Mouse (Mus musculus) neutrophil, adult 5-6 weeks (primary cell): Measurements from ENCODE around the gene Cacng6. TPM values are rescaled to one million over a fixed set of nuclear protein-coding genes. Genes with fewer than 3 reads are reported as not detected.
"Not testable (repeated sequence)": the region's sequence is repeated elsewhere in the genome, so short reads cannot be mapped to it uniquely, and the experiment has no call there.

Source experiments
- ATAC-seq: fragments of 151-379, 151-347 bp; 2 replicates; pipeline ENCODE4 v1.8.0; 2017; ENCODE audit warnings: mild to moderate bottlenecking, moderate TSS enrichment; ENCODE audit not compliant: insufficient number of reproducible peaks, poor library complexity, low FRiP score, severe bottlenecking; ENCODE audit errors: extremely low read depth
- total RNA-seq: library from RNA; stranded (forward); fragments of 200-1000 nt; gene quantifications from 2 replicates; pipeline ENCODE4 v1.2.3, GENCODE M21; 2017

The Cacng6 gene
- total RNA-seq, result not detected in 2 replicates

DNA sequence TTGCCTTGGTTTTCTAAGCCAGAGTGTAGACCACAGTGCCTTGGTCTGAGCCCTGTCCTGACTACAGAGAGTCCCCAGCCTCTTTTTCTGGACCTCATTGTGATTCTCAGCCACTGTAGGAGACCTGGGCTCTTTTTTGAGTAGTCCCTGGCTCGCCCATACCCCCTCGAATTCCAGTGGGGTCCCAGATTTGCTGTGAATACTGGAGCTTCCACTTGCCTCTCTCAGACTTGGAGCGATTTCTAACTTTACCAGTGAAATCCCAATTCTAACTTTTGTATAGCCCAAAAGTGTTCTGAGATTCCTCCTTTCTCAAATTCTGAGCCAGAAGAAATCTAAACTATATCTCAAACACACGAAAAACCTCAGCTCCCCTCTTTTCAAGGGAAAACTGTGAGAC, at the start of gene Cacng6:
Gene Cacng6, plus strand, starts transcription at position 301 of the 400 bp plus-strand sequence.
- no peak for ATAC-seq

DNA sequence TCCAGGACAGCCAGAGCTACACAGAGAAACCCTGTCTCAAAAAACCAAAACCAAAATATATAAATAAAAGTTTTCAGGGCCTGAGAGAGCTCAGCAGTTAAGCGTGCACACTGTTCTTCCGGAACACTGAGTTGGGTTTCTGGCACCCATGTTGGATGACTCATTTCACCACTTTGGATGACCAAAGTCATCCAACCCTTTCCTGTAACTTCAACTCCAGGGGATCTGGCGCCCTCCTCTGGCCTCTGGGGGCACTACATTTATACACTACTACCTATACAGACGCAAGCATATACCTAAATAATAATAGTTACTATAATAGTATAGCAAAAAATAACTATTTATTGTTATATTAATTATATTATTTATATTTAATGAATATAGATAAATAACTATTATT, 47.2 kb upstream of the Cacng6 start:
- ATAC-seq, result 0 out of 2 replicates have a peak, but pooled peaks have one; percentile 19

GRCm38 (mm10) chr7:3382123-3382522, 41.9 kb upstream of the Cacng6 start:
- no peak for ATAC-seq

DNA sequence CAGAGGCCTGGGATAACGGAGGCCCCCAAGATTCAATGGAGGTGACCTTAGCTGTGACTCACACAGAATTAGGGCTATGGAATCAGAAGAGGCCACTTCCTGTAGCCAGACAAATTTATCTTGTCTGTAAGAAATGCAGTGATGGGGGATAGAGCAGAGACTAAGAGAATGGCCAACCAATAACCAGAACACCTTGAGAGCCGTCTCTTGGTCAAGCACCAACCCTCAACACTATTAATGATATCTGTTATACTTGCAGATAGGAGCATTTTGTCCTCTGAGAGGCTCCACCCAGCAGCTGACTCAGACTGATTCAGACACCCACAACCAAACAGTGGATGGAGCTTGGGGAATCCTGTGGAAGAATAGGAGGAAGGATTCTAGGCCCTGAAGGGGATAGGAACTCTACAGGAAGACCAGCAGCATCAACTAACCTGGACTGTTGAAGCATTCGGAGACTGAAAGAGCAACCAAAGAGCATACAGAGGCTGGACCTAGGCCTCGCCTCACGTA, 39.1 kb upstream of the Cacng6 start:
- no peak for ATAC-seq

GRCm38 (mm10) chr7:3386036-3386730, 37.8 kb upstream of the Cacng6 start:
- ATAC-seq, result no peak

DNA sequence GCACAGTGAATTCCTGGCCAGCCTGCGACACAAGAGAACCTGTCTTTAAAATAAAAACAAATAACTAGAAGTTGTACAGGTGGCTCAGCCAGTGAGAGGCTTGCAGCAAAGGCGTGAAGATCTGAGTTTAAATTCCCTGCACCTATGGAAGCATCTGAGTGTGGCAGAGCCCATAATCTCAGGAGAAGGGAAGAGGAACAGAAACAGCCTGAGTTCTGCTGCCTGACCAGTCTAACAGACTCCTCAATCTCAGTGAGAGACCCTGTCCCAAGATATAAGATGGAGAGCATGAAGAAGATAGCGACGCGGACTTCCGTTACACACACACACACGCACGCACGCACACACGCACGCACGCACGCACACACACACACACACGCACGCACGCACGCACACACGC, 36.2 kb upstream of the Cacng6 start:
- ATAC-seq, result no peak

DNA sequence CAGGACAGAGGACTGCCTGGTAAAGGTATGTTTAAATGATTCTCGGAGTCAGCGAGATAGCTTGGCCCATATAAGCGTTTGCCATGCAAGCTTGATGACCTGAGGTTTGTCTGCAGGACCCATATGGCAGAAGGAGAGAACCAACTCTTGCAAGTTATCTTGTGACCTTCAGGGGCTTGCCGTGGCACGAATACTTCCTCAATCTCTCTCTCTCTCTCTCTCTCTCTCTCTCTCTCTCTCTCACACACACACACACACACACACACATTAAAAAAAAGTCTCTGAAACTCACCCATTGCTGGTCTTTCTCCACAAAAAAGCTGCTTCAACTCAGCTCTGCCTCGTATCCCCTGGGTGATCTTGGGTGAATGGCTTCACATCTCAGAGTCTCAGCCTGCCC, 35.1 kb upstream of the Cacng6 start:
- no peak for ATAC-seq

DNA sequence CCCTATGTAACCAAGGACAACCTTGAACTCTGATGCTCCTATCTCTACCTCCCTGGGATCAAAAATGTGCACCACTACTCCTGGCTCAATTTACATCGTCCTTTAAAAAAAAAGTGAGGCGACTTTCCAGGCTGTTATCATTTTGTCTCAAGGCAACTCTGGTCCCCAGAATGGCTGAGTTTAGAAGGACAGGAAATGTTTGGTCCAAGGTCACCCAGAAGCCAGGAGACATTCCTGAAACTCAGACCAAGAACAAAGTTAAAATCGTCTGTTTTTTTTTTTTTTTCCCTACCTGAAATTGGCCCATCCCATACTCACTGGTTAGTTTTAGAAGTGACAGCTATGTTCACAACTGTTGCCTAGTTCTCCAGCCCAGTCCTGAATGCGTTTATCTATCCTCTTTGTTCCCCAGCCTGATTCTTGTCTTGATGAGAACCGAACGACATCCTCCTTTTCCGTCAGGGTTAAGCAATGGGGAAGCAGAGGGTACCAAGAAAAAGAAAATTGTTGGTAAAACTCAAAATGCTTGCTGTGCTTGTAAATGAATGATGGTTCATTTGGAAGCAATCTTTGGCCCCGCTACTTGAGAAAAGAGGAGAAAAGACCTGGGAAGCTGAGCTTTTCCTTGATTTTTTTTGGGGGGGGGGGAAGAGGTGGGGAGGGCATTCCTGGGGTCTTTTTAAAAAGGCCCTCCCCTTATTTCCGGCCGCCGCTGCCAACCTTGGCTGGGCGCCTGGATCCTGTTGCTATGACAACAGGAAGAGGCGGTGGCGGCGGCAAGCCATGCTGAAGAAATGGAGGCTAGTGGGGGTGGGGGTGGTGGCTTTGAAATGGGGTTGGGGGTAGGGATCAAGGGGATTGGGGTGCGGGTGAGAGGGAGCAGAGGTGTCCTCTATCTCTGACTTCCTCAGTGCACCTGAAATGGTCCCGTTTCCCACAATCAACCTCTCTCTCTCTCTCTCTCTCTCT, 34.3 kb upstream of the Cacng6 start:
- ATAC-seq, result no peak

DNA sequence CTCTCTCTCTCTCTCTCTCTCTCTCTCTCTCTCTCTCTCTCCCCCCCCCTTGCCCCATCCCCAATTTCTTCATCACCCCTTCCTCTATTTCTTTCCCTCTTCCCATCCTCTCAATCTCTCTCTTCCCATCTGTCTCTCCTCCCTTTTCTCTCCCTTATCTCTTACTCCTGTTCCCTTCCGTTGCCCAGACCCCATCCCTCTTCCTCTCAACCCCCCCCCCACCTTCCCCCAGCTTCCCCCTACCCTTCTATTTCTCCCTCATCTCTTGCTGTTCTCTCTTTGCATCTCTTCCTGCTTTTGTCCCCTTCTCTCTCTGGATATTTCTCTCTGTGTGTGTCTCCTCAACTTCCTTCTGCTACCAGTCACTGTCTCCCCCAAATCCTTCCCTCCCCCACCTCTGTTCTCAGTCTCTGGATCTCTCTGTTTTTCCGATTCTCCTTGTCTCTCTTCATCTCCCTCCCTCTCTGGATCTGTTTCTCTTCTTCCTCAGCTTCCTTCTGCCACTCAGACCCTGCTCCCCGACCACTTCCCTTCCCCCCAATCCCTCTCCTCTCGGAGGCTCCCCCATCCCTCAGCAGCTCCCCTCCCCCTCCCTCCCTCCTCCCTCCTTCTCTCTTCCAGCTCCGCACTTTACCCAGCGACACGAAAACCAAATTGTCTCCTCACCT, 33.4 kb upstream of the Cacng6 start, which contains the start of gene Cacng8:
Gene Cacng8, plus strand, starts transcription at position 271 of the 668 bp plus-strand sequence.
- no peak for ATAC-seq

GRCm38 (mm10) chr7:3391081-3391451, 32.9 kb upstream of the Cacng6 start:
- ATAC-seq, result no peak

DNA sequence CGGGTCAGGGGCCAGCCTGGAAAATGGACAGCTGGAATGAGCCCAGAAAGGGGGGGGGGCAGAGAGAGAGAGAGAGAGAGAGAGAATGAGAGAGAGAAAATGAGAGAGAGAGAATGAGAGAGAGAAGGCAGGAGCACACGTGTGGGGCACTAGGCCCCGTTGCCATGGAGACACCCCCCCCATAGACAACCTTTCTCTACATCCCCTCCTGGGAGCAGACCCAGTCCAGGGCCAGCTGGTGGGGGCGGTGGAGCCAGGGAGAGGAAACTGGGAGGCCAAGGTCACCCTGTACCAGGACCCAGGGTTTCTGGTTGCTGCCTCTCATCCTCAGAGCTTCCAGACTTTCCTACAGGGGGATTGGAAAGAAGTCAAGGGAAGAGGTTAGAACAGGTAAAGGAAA, 32.2 kb upstream of the Cacng6 start:
- ATAC-seq, result no peak

- ATAC-seq, result no peak
These were observed 26.6 kb upstream of the Cacng6 start for GRCm38 (mm10) chr7:3397355-3397754.

DNA sequence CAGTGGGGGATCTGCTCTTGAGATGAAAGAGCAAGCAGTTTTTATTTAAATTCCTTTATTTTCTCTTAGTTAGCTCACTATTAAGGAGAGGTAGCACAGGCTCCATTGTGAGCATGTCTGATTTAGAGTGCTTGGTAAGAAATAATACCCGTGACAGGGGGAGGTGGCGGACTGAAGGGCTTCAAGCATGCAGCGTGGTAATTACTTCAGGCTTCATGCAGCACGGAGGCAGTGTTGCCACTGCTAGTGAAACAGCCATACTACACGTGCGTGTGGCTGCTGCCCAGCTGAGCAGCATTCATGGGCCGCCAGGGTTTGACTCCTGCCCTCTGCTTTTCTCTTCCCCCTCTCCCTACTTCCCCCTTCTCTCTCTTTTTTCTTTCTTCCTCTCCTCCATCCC, 26.2 kb upstream of the Cacng6 start:
- no peak for ATAC-seq

GRCm38 (mm10) chr7:3398363-3398762, 25.6 kb upstream of the Cacng6 start:
- ATAC-seq, result not testable (repeated sequence)

DNA sequence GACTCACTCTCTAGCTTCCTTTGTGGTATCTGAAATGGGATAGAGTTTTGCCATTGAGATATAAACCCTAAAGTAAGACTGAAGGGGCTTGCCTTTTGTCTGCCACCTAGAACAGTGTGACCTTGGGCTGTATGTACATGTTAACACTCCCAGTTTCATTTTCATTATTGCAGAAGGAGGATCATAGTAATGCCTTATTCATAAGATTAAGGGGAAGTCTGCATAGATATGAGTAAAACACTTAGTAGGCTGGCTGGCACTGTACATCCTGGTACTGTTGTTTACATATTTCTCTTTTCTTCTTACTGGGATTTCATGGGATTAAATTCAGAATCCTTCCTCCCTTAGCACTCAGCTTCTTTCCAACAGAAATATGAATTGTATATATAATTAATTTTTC, 24.1 kb upstream of the Cacng6 start:
- ATAC-seq, result no peak

GRCm38 (mm10) chr7:3409729-3410520, 14.1 kb upstream of the Cacng6 start:
- ATAC-seq, result peak; percentile 36; the same call in 1 of the 2 replicates

DNA sequence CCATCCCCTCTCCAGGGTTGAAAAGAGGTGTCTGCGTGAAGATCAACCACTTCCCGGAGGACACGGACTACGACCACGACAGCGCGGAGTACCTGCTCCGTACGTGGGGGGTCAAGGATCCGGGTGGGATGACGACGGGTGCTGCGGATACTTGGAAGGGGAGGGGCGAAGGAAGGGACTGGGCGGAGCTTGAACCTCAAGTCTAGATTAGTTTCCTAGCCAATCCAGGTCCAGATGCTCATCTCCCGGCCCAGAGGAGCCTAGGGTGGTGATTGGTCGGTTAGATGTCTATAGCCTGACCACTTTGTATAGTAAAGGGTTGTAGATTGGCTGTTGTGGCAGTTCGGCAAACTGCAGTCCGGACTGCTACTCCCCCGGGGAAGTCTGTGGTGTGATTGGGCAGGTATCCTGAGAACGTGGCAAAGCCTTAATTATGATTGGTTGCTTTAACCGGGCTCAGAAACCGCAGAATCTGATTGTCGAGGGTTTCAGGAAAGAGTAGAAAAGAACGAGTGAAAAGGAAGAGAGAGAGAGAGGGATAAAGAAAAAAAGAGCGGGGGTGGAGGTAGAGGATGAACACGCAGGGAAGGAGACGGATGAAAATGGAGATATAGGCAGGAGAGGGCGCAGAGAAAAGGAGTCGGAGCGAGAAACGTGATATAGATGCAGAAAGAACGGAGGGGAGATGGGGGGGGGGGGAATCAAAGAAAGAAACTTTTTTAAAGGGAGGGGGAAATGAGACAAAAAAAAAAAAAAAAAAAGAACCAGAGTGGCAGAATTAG, 12.6 kb upstream of the Cacng6 start:
- 0 out of 2 replicates have a peak, but pooled peaks have one; percentile 15 for ATAC-seq

DNA sequence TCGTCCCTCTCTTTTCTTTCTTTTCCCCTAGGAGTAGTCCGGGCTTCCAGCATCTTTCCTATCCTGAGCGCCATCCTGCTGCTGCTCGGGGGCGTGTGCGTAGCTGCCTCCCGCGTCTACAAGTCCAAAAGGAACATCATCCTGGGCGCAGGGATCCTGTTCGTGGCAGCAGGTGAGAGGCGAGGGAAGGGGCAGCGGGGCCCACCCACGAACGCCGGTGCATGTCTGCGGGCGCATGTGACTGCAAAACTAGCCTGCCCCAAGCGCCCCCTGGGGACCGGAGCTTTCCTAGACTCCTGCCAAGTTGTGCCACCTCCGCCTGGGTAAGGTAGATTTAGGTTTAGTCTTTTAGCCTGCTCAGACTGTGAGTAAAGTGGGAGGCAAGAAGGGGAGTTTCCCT, 12.0 kb upstream of the Cacng6 start:
- no peak for ATAC-seq
